Mouse (Mus musculus) kidney, postnatal 4 days (tissue): ENCODE results near the gene Krtap9-1.
"Not testable (repeated sequence)": the region's sequence is repeated elsewhere in the genome, so short reads cannot be mapped to it uniquely, and the experiment has no call there.

Experiments
- DNase-seq, 2 experiments: peaks; one replicate each; pipeline ENCODE4 v3.0.0; 2021; ENCODE audit warnings: mixed read lengths in 2 of 2

Krtap9-1 gene

DNA sequence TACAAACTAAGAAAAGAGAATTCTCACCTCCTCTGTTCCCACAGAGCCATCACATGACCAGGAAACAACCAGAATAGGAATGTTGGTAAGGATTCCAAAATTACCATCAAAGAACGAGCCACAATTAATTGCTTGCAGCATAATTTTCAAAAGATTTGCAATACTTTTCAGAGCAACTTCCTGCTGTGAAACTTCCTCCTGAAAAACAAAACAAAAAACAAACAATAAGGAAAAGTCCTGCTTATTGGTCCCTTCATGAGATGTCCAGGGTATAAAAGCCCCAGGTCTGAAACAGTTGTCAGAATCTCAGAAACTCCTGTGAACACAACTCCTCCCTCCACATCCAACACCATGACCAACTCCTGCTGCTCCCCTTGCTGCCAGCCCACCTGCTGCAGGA is at the start of gene Krtap9-1:
Gene Krtap9-1, plus strand, starts transcription at position 301 of the 400 bp plus-strand sequence.
- DNase-seq, result not testable (repeated sequence)

DNA sequence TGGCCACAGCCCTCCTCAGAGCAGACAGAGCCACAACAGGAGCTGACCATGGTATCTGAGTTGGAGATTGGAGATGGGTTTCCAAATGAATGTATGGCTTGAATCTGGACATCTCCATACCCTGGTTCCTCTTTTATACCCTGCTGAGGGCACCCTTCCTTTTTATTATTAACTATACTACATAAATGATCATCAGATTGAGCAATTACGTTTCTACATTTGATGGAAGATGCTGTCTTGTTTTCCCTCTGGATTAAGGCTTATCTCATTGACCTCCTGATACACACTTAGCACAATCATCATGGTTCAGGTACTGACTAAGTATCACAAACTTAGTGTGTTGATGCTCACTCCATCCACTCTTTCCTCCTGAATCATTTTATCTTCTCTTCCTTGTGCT is 35.2 kb upstream of the Krtap9-1 start, which contains the start of gene 2300003K06Rik:
Gene 2300003K06Rik, minus strand, starts transcription at position 101 of the 400 bp plus-strand sequence.
- DNase-seq, result no peak

DNA sequence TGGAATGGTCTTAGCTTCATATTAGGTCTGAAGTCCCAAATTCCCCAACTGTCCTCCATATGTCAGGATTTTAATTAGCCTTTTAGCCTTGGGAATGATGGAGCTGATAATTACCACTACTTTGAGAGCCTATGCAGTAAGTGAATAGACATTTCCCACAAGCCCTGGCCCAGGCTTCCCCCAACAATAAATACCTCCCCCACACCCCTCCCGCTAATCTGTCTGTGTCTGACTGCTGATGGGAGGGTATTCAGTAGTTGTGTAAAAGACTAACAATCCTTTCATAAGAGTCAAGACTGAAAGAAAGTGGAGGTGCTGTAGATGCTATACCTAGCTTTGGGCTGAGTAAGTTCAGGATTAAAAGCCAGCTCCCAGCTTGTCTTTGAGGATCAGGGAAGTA is 31.0 kb upstream of the Krtap9-1 start:
- no peak for DNase-seq

DNA sequence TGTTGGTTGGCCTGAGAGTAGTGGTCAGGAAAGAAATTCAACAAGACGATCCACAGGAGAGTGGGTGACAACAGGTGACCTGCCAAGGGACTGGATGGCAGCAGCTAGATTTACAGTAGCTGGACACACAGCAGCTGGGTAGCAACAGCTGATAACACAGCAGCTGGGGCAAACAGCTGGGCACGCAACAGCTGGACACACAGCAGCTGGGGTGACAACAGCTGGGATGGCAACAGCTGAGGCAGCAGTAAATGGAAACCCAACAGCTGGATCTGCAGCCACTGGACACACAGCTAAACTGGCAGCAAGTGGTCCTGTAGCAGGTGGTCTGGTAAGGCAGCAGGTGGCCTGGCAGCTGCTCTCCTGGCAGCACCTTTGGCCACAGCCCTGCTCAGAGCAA is 26.4 kb upstream of the Krtap9-1 start:
- no peak for DNase-seq

DNA sequence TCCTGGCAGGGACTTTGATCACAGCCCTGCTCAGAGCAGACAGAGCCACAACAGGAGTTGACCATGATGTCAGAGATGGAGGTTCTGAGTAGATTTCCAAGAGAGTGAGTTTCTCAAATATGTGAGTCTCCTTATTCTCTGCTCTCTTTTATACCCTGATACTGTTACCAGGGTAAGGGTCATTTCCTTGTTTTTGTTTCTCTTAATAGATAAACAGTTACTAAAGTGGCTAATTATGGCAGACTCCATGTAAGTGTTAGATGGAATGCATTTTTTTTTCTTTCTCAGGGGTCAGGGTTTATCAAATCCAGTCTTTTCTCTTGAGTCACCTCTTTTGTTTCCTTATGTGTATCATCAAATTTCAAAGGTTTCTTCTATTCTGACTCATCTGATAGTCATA is 21.7 kb upstream of the Krtap9-1 start, which contains the start of gene Krtap4-16:
Gene Krtap4-16, minus strand, starts transcription at position 101 of the 400 bp plus-strand sequence.
- no peak for DNase-seq

DNA sequence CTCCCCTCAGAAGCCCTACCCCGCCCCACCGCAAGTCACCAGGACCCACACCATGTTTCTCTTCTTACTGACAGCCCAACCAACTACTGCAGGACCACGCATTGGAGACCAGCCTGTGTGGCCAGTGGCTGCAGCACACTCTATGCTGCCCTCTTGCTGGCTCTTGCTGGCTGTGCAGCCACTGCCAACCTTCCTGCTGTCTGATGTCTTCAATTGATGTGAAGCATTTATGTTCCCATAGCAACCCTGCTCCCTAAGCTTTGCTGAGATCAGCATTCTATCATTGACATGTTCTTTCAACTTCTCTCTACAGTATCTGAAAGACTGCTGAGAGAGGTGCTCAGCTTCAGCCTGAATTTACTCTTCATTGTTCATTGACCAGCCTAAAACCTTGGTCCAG is 19.1 kb upstream of the Krtap9-1 start:
- DNase-seq, result peak; percentile 15 to 16

DNA sequence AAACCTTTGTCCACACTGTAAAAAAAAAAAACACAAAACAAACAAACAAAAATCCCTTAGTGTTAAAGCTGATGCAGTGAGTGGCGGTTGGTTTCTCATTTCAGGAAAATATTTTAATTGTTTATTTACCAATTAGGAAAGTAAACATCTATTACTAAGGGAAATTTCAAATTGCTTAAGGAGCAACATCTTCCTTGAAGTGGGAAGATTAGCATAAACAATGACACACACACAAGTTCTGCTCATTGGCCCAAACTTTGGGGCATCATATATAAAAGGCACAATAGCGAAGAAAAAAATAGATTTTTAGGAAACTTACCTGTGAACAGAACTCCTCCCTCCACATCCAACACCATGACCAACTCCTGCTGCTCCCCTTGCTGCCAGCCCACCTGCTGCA is 15.6 kb upstream of the Krtap9-1 start, which contains the start of gene Gm11568:
Gene Gm11568, plus strand, starts transcription at position 301 of the 400 bp plus-strand sequence.
- DNase-seq, result no peak

DNA sequence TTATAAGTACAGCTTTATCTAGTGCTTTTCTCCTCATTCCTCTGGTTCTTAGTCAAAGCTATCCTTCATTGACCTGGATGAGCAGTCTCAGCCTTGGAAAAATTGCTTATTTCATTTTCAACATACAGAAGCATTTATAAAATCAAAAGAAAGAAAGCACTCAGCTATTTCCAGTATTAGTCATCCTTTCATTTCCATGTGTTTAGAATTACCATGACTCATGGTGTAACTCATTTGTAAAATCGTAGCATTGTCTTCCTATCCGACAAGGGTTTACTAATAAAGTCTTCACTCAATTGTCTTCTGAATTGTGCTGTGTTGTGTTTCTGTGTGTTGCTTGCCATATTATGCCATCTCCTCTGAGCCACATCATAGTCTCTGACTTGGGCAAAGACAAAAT is 14.4 kb upstream of the Krtap9-1 start:
- DNase-seq, result no peak

DNA sequence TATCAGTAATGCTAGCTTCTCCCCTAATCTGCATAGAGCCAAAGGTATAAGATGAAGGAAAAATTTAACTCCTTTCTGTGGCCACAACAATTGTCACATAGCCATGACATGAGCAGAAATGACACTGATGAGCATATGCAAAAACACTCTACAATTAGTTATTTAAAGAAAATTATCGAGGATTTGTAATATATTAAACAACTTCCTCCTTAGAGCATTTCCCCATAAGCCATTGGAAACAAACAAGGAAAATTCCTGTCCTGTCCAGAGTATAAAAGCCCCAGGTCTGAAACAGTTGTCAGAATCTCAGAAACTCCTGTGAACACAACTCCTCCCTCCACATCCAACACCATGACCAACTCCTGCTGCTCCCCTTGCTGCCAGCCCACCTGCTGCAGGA is 9.0 kb upstream of the Krtap9-1 start, which contains the start of gene Gm11559:
Gene Gm11559, plus strand, starts transcription at position 301 of the 400 bp plus-strand sequence.
- not testable (repeated sequence) for DNase-seq

DNA sequence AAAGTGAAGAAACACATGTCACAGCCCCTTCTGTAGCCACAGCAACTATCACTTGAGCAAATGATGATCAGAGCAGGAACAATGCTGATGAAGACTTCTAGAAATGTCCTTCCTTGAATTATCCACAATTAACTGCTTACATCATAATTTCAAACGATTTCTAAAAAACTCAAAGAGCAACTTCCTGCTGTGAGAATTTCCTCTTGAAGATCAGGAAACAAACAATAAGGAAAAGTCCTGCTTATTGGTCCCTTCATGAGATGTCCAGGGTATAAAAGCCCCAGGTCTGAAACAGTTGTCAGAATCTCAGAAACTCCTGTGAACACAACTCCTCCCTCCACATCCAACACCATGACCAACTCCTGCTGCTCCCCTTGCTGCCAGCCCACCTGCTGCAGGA is 5.7 kb downstream of the Krtap9-1 start, which contains the start of gene Gm11567:
Gene Gm11567, plus strand, starts transcription at position 301 of the 400 bp plus-strand sequence.
- DNase-seq, result not testable (repeated sequence)

DNA sequence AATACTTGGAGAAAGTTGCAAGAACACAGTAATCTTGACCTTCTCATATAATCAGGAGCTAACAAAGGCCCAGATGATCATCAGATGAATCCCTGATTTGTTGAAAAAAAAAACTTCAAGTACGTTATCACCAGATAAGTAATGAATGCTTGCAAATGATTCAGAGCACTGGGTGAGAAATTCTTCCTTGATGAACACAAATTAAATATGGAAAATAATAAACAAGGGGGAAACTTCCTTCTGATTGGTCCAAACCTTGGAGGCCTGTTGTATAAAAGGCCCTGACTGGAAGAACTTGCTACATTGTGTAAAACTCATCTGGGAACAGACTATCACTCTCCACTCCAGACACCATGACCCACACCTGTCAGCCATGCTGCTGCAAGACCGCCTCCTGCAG is 34.4 kb downstream of the Krtap9-1 start, which contains the start of gene Krtap31-1:
Gene Krtap31-1, plus strand, starts transcription at position 301 of the 400 bp plus-strand sequence.
- DNase-seq, result no peak

DNA sequence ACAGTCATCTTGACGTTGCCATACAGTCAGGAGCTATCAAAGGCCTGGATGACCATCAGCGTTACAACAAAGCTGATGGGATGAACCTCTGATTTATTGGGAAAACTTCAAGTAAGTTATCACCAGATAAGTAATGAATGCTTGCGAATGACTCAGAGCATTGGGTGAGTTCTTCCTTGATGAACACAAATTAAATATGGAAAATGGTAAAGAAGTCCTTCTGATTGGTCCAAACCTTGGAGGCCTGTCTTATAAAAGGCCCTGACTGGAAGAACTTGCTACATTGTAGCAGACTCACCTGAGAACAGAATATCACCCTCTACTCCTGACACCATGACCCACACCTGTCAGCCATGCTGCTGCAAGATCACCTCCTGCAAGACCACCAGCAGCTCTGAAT is 41.3 kb downstream of the Krtap9-1 start, which contains the start of gene Gm11565:
Gene Gm11565, plus strand, starts transcription at position 301 of the 400 bp plus-strand sequence.
- no peak for DNase-seq
